Mouse (Mus musculus) frontal cortex, adult (tissue): ENCODE data around the gene Snx22.

ENCODE experiments used
- ATAC-seq: cut with Nextera tagmentation; 2 replicates; pipeline ENCODE4 v1.9.2; 2017; ENCODE audit warnings: mild to moderate bottlenecking, moderate library complexity, mixed read lengths; ENCODE audit not compliant: low TSS enrichment

The Snx22 gene

GRCm38 (mm10) chr9:66068971-66069391 lies 538 bp downstream of the Snx22 start:
- no peak; the same call in 1 of the 2 replicates for ATAC-seq

- no peak for ATAC-seq
Observed at GRCm38 (mm10) chr9:66068056-66068455, 1.5 kb downstream of the Snx22 start.

GRCm38 (mm10) chr9:66067542-66067941 lies 2.0 kb downstream of the Snx22 start:
- no peak for ATAC-seq

DNA sequence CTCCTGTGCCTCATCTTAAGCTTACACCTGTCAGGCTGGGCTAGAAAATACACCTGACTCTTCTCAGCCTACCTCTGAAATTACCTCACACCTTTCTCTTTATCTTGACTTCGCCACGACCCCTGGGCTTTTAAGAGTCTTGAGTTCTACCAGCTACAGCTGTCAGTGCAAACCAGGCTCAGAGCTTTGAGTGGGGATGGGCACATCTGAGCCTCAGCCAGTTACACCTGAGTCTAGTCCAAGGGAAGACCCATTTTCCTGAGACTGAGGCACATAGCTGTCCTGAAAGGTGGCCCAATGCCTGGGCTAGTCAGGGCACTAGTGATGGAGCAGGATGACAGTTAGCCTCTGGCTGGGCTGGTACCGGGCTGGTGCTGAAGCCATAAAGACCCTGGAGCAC lies 2.7 kb downstream of the Snx22 start:
- no peak for ATAC-seq

GRCm38 (mm10) chr9:66064316-66064715 lies 5.2 kb downstream of the Snx22 start:
- ATAC-seq, result no peak

GRCm38 (mm10) chr9:66063446-66063845 lies 6.1 kb downstream of the Snx22 start:
- ATAC-seq, result no peak

DNA sequence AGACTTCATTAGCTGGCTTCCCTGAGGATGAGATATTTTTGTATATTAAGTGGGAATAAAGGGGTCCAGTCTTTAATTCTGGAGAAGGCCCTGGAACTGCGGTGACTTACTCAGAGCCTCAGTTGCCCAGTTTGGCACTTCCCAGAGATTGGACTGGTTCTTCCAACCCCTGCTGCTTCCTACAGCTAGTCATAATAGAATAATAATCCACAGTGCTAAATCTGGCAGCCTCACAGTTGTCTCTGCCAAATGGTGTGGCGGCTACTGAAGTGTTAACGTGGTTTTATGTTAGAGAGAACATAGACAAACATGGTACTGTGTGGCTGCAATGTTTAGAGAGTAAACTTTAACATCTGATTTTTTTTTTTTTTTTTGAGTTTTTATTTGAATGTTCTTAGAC lies 7.9 kb downstream of the Snx22 start:
- ATAC-seq, result no peak

GRCm38 (mm10) chr9:66060986-66061385 lies 8.5 kb downstream of the Snx22 start:
- no peak for ATAC-seq

- ATAC-seq, result peak; percentile 60
Observed at GRCm38 (mm10) chr9:66060308-66060647, 9.2 kb downstream of the Snx22 start.

DNA sequence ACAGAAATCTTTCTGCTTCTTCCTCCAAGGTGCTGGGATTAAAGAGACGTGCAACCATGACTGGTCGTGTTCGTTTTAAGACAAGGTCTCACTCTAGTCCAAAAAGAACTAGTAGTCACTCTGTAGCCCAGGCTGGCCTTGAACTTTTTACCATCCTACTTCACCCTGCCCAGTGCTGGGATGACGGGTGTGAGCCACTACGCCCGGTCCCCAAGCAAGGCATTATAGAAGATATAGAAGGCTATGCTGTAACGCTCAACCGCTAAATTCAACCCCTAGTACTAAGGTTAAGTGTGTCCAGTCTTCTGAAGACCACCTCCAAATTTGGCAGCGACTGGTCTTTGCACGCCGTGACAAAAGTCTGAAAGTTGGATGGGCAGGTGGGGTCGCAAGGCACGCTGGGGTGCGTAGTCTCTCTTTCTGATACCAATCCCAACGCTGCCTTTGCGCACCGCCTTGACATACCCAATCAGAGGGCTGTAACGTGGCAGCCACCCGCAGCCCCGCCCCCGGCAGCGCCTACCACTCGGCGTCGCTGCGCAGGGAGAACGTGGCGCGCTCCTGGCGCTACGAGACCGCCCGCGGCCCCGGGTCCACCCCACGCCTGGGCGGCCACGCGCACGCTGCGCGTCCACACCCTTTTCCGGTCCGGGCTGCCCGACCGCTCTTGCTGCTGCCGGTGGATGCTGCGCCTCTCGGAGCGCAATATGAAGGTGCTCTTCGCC lies 9.8 kb downstream of the Snx22 start, which contains the start of gene Ppib:
Gene Ppib, plus strand, starts transcription at position 640 of the 725 bp plus-strand sequence.
- ATAC-seq, result peak; percentile 97

GRCm38 (mm10) chr9:66053620-66054019 lies 15.9 kb downstream of the Snx22 start:
- ATAC-seq, result no peak

DNA sequence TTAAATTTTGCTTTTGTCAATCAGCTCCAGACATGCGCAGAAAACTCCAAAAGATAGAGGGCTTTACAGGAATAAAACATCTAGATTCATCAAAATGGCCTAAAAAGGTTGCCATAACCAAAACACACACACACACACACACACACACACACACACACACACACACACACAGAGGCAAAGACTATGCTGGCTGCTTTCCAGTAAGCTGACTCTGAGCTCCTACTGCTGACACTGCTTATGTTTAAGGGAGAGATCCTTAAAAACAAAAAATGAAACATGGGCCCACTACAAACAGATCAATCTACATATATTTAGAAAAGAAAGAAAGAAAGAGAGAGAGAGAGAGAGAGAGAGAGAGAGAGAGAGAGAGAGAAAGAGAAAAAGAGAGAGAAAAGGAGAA lies 16.8 kb downstream of the Snx22 start:
- no peak for ATAC-seq

- ATAC-seq, result no peak
Observed at GRCm38 (mm10) chr9:66051493-66051892, 18.0 kb downstream of the Snx22 start.

DNA sequence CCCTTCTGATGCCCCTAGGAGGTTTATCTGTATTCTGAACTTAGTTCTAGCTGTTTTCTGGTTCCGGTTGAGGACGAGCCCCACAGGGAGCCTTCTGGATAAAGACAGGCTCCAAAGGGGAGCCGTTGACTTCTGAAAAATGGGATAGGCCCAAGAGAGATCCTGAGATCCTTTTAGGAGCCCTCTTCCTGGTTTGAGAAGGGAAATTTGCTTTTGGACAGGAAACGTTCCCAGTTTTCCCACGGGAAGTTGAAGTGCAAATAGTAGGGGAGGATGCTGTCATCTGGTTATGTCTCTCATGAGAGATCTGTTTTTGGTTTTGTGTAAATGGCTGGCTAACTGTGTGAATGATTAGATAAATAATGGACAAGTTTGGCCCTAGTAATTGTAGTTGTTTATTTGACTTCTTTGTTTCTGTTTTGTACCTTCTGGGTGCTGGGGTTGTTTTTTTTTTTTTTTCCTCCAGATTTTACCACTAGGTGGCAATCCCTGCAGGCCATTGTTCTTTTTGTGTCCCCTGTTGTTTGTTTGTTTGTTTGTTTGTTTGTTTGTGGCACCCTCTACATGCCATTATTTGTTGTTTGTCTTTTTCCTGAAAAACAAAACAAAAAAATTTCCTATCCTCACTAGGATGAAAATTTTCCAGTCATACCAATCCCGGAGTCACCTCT lies 19.5 kb downstream of the Snx22 start:
- no peak for ATAC-seq

- ATAC-seq, result no peak
Observed at GRCm38 (mm10) chr9:66043241-66043640, 26.3 kb downstream of the Snx22 start.

- ATAC-seq, result no peak
Observed at GRCm38 (mm10) chr9:66042331-66042730, 27.2 kb downstream of the Snx22 start.

DNA sequence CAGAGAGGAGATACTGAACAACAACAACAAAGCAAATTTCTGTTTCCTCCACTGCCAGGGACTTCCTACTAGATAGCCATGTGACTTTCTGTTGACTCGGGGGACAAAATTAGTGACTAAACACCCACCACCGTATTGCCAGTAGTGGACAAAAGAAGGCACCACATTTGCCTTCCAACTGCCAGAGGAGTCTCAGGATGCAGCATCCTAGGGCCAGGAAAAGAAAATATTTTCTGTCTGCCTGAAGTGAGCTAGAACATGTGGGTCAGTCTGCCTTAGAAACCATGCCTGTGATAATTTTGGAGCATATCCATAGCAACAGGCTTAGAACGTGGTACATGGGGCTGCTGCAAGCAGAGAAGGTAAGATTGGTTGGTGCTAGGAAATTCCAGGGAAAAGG lies 28.7 kb downstream of the Snx22 start:
- peak; percentile 64 for ATAC-seq

DNA sequence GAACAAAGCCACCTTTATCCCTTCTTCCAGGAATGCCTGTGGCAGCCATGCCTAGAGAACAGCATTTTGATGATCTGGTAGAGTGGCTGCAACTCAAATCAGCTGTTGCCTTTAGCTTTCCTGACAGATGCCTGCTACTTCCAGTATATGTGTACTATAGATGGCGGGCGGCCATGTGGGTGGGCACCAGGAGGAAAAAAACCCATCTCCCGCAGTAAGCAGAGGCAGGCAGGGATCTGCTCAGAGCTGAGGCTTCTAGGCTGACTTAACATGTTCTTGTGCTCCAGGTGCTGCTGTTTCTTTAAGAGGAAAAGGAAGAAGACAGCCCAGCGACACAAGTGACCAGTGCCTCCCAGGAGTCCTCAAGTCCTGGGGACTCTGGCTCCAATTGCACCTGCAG lies 30.2 kb downstream of the Snx22 start:
- no peak for ATAC-seq

GRCm38 (mm10) chr9:66038581-66038980 lies 30.9 kb downstream of the Snx22 start:
- no peak for ATAC-seq

DNA sequence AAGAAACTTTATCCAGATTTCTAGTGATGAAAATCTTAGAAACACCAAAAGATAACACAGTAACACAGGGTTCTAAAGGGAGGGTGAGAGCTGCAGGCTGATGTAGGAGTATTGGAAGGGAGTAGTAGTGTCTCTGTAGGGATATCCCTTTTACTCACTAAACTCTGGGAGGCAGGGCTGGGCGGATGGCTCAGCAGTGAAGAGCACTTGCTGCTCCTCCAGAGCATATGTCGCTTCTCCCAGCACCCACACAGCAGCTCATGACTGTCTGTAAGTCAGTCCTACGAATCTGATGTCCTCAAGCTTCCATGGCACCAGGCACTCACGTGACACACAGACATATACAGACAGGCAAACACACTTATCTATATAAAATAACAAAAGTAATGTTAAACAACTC lies 31.4 kb downstream of the Snx22 start:
- peak; percentile 69 for ATAC-seq

DNA sequence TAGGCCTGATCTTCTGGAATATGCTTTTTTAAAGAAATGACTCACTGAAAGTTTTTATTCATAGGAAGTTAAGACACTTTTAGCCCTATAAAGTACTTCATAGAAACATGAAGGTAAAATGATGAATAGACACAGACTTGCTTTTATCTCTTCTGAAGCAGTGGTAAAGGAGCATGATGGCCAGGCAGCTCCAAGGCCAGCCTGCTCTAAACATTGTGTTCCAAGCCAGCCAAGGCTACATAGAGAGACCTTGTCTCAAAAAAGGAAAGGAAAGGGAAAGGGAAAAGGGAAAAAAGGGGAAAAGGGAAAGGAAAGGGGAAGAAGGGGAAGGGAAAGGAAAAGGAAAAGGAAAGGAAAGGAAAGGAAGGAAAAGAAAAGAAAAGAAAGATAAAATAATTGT lies 48.9 kb downstream of the Snx22 start:
- ATAC-seq, result no peak
